Mouse (Mus musculus): ENCODE measurements around the gene Cpvl. TPM values are rescaled to one million over a fixed set of nuclear protein-coding genes. Genes with fewer than 3 reads are reported as not detected.

The Cpvl gene
- total and polyA plus RNA-seq, 3 experiments = not detected

- H3K79me2 ChIP-seq (ENCODE audit: control insufficient read depth, insufficient read depth, low read length, poor library complexity) = no peaks in the 10 kb centered on the region
- DNase-seq (ENCODE audit: low read depth, low spot score) = no peak
- H3K9me3 ChIP-seq (replicated peaks; ENCODE audit: insufficient read depth, low read length) = no peaks in the 10 kb centered on the region
- H3K4me1 ChIP-seq (ENCODE audit: control insufficient read depth in 1 of 2, insufficient read depth in 2 of 2, low read length in 2 of 2) = no peaks in the 10 kb centered on the region
- H3K27ac ChIP-seq (ENCODE audit: control insufficient read depth, low read depth, low read length) = no peak overlapping the region
- H3K36me3 ChIP-seq (ENCODE audit: control insufficient read depth in 1 of 2, insufficient read depth in 2 of 2, low read length in 2 of 2) = no peaks in the 10 kb centered on the region
- H3K9ac ChIP-seq (ENCODE audit: control insufficient read depth, low read depth, low read length, poor library complexity, severe bottlenecking) = no peak overlapping the region
- TF ChIP-seq MXI1 (IDR thresholded peaks at IDR 0.05; ENCODE audit: low read depth, low read length) (no peak), MEF2A (IDR thresholded peaks at IDR 0.05; ENCODE audit: extremely low read depth, insufficient replicate concordance, low read depth, low read length, poor library complexity, severe bottlenecking) (no peak), ZC3H11A (IDR thresholded peaks at IDR 0.05; ENCODE audit: low read depth, low read length) (no peak), MAX (IDR thresholded peaks at IDR 0.05; ENCODE audit: low read length) (no peak), USF1 (IDR thresholded peaks at IDR 0.05; ENCODE audit: low read depth, low read length) (no peak), ZNF384 (IDR thresholded peaks at IDR 0.05; ENCODE audit: low read depth, low read length) (no peak), GATA1 (IDR thresholded peaks at IDR 0.05; ENCODE audit: low read depth, low read length) (no peak)
- H3K4me3 ChIP-seq (ENCODE audit: control insufficient read depth in 1 of 2, insufficient read depth in 1 of 2, low read depth in 2 of 2, low read length in 2 of 2) = no peak overlapping the region
- H3K27me3 ChIP-seq (ENCODE audit: control insufficient read depth in 1 of 2, insufficient read depth in 2 of 2, low read length in 2 of 2) = no peaks in the 10 kb centered on the region
These were observed 42.8 kb upstream of the Cpvl start for GRCm38 (mm10) chr6:54021123-54021789.

- TF ChIP-seq E2F4 (IDR thresholded peaks at IDR 0.05; ENCODE audit: borderline replicate concordance, low read depth, low read length) (no peak), POLR2AphosphoS2 (IDR thresholded peaks at IDR 0.05; ENCODE audit: low read length) (no peak), MXI1 (IDR thresholded peaks at IDR 0.05; ENCODE audit: low read depth, low read length) (no peak), CHD1 (IDR thresholded peaks at IDR 0.05; ENCODE audit: low read depth, low read length) (no peak), MAZ (IDR thresholded peaks at IDR 0.05; ENCODE audit: low read depth, low read length) (no peak), ETS1 (IDR thresholded peaks at IDR 0.05; ENCODE audit: low read depth, low read length) (no peak), ZNF384 (IDR thresholded peaks at IDR 0.05; ENCODE audit: low read depth, low read length) (no peak), POLR2A (IDR thresholded peaks at IDR 0.05; ENCODE audit: control insufficient read depth in 1 of 2, insufficient read depth in 1 of 2, low read depth in 1 of 2, low read length in 2 of 2, poor library complexity in 1 of 2) (no peak), USF2 (IDR thresholded peaks at IDR 0.05; ENCODE audit: borderline replicate concordance in 1 of 2, insufficient read depth in 1 of 2, low read depth in 1 of 2, low read length in 2 of 2) (no peak), GATA1 (IDR thresholded peaks at IDR 0.05; ENCODE audit: low read depth, low read length) (no peak), RCOR1 (IDR thresholded peaks at IDR 0.05; ENCODE audit: low read depth, low read length) (no peak), NRF1 (IDR thresholded peaks at IDR 0.05; ENCODE audit: insufficient read depth, low read depth, low read length, poor library complexity, severe bottlenecking) (no peak), NELFE (IDR thresholded peaks at IDR 0.05; ENCODE audit: low read depth, low read length) (no peak)
- no peak overlapping the region for H3K4me3 ChIP-seq (ENCODE audit: control insufficient read depth in 1 of 2, insufficient read depth in 1 of 2, low read depth in 2 of 2, low read length in 2 of 2)
- H3K27me3 ChIP-seq (ENCODE audit: control insufficient read depth in 1 of 2, insufficient read depth in 2 of 2, low read length in 2 of 2) = no peaks in the 10 kb centered on the region
- no peaks in the 10 kb centered on the region for H3K4me1 ChIP-seq (ENCODE audit: control insufficient read depth in 1 of 2, insufficient read depth in 2 of 2, low read length in 2 of 2)
- H3K36me3 ChIP-seq (ENCODE audit: control insufficient read depth in 1 of 2, insufficient read depth in 2 of 2, low read length in 2 of 2) = no peaks in the 10 kb centered on the region
- no peak for DNase-seq (ENCODE audit: low read depth, low spot score)
- H3K9ac ChIP-seq (ENCODE audit: control insufficient read depth, low read depth, low read length, poor library complexity, severe bottlenecking) = no peak overlapping the region
- no peaks in the 10 kb centered on the region for H3K9me3 ChIP-seq (replicated peaks; ENCODE audit: insufficient read depth, low read length)
- no peaks in the 10 kb centered on the region for H3K79me2 ChIP-seq (ENCODE audit: control insufficient read depth, insufficient read depth, low read length, poor library complexity)
- no peak overlapping the region for H3K27ac ChIP-seq (ENCODE audit: control insufficient read depth, low read depth, low read length)
These were observed 40.4 kb upstream of the Cpvl start for GRCm38 (mm10) chr6:54018861-54019260.

Data from MEL (cell line).